Mouse (Mus musculus) effector memory CD4-positive, alpha-beta T cell, adult 5 months (primary cell): ENCODE results near the gene Ache. TPM values are rescaled to one million over a fixed set of nuclear protein-coding genes. Genes with fewer than 3 reads are reported as not detected.

Experiments
- polyA plus RNA-seq: library from polyadenylated mRNA; unstranded; fragments of 100-300 nt; shearing (Covaris generic); gene quantifications from one replicate; pipeline ENCODE4 v1.2.1, GENCODE M21; 2017

Gene Ache
- polyA plus RNA-seq = not detected

DNA sequence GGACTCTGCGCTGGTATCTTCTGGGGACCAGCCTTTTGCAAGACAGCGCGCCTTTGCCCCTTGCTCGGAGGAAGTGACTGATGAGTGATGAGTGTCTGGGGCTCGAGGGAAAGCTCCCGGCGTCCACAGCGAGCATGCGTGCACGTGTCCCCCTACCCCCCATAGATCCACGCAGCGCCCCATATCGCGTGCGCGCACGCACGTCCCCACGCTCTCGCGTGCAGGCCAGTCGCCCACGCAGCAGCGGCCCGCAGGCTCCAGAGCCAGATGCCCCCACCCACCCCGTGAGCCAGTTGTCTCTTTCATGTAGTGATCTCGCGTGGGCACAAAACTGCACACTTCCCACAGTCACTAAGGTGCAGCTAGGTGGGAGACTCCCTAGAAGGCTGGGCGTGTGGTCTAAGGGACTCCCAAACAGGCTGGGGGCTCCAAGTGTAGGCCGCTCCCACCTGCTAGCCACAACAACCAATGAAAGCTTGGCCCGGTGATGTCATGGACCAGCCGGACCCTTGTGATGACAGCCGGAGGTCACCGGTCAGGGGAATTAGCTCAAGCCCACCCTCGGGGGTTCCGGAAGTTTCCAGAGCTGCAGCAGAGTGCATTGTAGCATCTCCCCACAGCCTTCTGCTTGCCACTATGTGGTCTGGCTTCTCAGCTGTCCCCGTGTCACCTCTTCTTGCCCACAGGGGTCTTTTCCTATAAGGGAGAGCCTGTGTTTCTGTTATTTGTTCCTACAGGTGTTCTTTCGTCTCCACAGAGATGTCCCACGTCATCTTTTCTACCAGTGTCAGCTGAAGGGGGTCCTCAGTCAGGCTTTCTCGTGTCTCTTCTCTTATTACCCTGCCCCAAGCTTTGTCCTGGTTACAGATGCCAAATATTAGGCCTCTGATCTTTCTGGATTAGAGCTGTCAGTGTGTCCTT, at the start of gene Ache:
TSS of gene Ache (plus strand) at position 488 of the 921 bp plus-strand sequence.

DNA sequence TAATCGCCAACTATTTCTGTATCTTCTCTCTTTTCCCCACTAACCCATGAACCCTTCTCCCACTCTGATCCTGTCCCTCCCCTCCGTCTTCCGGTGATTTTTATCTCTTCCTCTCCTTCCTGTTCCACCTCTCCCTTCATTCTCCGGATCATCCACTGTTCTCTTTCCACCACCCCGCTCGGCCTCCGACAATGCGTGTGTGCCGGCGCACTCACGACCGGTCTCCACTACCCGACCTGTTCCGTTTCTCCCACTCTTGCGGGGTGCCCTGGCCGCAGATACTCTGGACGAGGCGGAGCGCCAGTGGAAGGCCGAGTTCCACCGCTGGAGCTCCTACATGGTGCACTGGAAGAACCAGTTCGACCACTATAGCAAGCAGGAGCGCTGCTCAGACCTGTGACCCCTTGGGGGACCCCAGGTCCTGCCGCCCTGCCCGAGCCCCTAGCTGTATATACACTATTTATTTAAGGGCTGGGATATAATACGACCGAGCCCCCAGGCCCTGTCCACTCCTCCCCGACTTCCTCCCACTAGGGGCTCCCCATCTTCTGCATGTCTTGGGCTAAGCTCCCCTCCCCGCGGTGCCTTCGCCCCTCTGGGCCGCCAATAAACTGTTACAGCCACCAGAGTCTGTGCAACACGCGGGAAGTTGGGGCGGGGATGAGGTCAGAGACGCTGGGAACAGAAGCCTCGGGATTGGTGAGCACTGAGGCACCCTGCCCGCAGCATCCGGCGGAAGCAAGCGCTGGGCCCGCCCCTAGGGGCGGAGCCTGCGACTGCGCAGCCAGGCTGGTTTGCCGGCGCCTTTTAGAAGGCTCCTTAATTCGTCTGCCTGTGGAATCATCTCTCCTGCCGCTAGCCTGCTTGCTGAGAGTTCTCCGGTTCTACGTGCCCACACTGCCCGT, 6.8 kb downstream of the Ache start, which contains the start of gene Ufsp1:
TSS of gene Ufsp1 (plus strand) at position 791 of the 905 bp plus-strand sequence.

GRCm38 (mm10) chr5:137307071-137307912, 20.0 kb downstream of the Ache start, which contains the start of gene Srrt:
Gene Srrt (minus strand): TSS chr5:137307674.

DNA sequence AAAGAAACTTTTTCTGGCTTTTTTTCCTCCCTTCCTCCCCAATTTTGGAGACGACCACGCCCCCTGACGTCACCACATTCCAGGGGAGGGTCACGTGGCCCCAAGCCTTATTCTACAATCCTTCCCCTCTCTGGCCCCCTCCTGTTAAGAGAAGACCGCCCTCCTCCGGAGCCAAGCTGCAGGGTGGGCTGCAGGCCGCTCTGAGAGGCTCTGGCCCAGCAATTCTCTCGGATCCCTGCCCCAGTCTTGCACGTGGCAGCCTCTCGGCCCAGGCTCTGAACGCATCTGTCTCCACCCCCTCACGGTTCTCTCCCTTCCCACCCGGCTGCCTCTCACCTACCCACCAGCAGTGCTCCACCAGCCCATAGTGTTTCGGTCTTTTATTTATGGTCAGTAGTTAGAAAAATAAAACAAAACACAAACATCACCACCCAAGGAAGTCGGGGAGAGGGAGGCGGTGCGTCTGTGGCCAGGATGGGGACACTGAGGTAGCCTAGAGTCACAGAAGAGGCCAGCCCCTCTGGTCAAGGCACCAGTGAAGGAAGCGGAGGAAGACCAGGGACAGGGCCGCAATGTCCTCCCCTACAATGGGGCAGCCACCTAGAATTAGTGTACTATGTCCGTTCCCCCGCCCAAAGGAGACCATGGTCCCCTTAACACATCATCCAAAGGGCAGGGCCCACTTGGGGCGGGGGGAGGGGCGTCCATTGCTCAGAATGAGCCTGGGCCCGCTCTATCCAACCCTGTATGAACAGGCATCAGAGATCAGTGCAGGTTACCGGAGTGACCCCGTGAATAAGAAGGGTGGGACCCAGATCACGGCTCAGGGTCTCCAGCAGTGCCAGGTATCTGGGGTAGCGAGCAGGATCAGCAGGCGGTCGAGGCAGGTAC, 27.1 kb downstream of the Ache start, which contains the start of gene Trip6:
TSS of gene Trip6 (minus strand) at position 212 of the 891 bp plus-strand sequence.

DNA sequence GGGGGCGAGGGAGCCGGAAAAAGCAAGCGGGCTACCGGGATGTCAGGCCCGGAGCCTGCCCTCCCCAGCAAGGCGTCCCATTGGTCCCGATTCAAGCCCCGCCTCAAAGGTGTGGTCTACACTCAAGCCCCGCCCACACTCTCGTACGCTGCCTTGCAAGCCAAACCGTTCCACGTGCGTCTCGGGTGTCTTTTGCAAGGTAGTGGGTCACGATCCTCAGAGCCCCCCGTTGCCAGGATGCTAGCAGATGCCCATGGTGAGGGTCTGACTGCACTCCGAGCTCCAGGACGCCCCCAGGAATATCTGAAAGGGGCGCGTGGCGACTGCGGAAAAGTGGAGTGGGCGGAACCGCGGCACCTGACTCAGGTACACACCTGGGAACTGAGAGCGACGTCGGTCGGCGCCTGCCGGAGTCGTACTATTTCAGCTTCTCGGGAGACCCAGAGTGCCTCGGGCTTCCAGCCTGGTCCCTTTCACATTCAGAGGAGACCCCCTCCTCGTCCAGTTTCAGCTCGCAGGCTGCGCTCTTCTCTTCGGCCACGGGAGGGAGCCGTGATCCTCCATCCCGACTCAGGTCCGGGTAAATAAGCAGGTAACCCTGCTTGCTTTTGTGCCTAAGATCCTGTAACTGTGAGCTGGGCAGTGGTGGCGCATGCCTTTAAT, 46.3 kb downstream of the Ache start, which contains the start of gene Slc12a9:
TSS of gene Slc12a9 (minus strand) at position 86 of the 663 bp plus-strand sequence.

Other genes with a start within 250 kb of the Ache start
- 39.8 TPM for gene Ap1s1, start 241.4 kb upstream of the Ache start, polyA plus RNA-seq
- not detected for gene Serpine1, start 215.3 kb upstream of the Ache start, polyA plus RNA-seq
- 6.5 TPM for gene Trim56, start 171.3 kb upstream of the Ache start, polyA plus RNA-seq
- 0.80 TPM for gene Muc3, start 138.2 kb upstream of the Ache start, polyA plus RNA-seq
- not detected for gene Muc3a, start 75.1 kb upstream of the Ache start, polyA plus RNA-seq
- gene Ufsp1, start 7.1 kb downstream of the Ache start, polyA plus RNA-seq = 1.3 TPM
- gene Srrt, start 20.2 kb downstream of the Ache start, polyA plus RNA-seq = 101 TPM
- 3.3 TPM for gene Trip6, start 26.9 kb downstream of the Ache start, polyA plus RNA-seq
- gene Slc12a9, start 46.1 kb downstream of the Ache start, polyA plus RNA-seq = 9.6 TPM
- gene Ephb4, start 62.6 kb downstream of the Ache start, polyA plus RNA-seq = not detected
- 0.09 TPM for gene Zan, start 189.5 kb downstream of the Ache start, polyA plus RNA-seq
- 23.4 TPM for gene Pop7, start 215.0 kb downstream of the Ache start, polyA plus RNA-seq
- 20.3 TPM for gene Gigyf1, start 231.0 kb downstream of the Ache start, polyA plus RNA-seq
- not detected for gene Epo, start 245.7 kb downstream of the Ache start, polyA plus RNA-seq
- 247 TPM for gene Gnb2, start 246.0 kb downstream of the Ache start, polyA plus RNA-seq